Mouse (Mus musculus) embryo, embryonic 11.5 days (tissue): ENCODE results near the gene Steap3.

Experiments used
- DNase-seq: peaks from one replicate; pipeline ENCODE4 v3.0.0-alpha.2; 2012; ENCODE audit warnings: low read depth, low spot score

The Steap3 gene

GRCm38 (mm10) chr1:120251193-120251592, 21.3 kb downstream of the Steap3 start:
- DNase-seq = no peak

DNA sequence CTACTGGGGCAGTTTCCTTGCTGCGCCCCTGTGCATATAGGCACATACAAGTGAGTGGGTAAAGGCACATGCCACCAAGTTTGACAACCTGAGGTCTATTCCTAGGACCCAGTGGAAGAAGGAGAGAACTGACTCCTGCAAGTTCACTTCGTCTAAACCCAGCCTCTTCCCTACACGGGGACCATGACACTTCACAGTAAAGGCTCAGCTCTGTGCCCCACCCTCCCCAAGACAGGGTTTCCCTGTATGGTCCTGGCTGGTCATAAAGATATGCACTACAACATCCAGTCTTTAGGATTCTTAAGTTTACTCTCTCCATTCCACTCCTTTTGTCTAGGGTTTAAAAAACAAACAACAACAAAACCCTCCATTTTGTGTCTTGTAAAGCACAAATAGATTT, 21.9 kb downstream of the Steap3 start:
- DNase-seq = no peak

- no peak for DNase-seq
Measured at GRCm38 (mm10) chr1:120249842-120250241, 22.7 kb downstream of the Steap3 start.

- DNase-seq = no peak
Measured at GRCm38 (mm10) chr1:120248156-120248555, 24.3 kb downstream of the Steap3 start.

GRCm38 (mm10) chr1:120247351-120247750, 25.2 kb downstream of the Steap3 start:
- DNase-seq = no peak

- DNase-seq = no peak
Measured at GRCm38 (mm10) chr1:120246946-120247345, 25.6 kb downstream of the Steap3 start.

DNA sequence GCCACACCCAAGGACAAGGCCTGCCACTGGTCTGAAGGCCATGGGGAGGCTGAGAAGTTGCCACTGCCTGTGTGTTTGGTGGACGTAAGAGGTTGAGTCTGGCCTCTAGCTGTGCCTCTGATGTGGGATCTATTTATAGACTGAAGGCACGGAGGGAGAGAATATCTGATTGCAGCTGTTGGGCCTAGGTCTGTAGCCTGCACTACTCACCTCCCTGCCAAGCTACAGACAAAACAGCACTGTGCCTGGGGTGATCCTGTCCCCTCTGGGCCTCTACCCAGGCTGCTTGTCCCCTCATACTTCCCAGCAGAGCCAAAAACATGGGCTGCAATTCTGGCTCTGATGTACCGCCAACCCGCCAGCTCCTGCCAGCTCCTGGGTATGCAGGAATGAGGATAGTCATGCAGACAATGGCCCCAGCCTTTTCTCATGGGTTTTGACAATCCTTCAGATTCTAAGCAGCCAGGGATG, 26.8 kb downstream of the Steap3 start:
- no peak for DNase-seq

- no peak for DNase-seq
Measured at GRCm38 (mm10) chr1:120244646-120245045, 27.9 kb downstream of the Steap3 start.

DNA sequence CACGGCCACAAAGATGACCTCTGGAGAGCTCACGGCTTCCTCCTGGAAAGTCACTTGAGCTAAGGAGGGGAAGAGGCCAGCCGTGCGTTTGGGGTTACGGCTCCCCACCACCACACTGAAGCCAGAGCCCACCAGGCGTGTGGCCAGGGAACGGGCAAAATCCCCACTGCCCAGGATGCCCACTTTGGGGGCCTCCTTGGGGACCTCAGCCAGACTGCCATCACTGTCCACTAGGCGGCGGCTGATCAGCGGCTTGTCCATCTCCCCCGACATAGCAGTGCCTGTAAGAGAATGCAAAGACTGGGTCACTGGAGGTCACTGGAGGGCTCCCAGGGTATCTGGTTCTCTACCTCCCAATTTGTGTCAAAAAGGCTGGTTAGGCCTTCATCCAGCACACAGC, 28.5 kb downstream of the Steap3 start:
- no peak for DNase-seq

- DNase-seq = no peak
Measured at GRCm38 (mm10) chr1:120237068-120237467, 35.4 kb downstream of the Steap3 start.

DNA sequence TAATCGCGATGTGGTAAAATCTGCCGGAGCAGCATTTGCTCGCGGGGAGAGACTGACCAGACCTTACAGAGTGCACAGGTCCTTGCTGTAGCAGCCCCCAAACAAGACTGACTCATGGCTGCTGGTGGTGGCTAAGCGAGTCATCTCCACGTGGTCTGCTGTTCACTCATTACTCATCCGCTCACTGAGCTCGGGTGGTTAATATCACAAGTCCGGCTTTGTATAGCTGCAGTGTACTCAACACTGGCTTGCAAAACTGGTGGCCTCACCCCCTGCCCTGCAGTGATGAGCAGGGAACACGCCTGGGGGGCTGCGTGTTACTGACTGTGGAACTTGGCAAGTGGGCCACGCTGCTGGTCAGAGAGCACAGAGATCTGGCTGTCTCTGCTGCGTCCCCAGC, 36.1 kb downstream of the Steap3 start:
- DNase-seq = no peak

- DNase-seq = no peak
Measured at GRCm38 (mm10) chr1:120235631-120236215, 36.8 kb downstream of the Steap3 start.

- no peak for DNase-seq
Measured at GRCm38 (mm10) chr1:120232170-120232569, 40.3 kb downstream of the Steap3 start.

GRCm38 (mm10) chr1:120231334-120231733, 41.2 kb downstream of the Steap3 start:
- DNase-seq = peak; percentile 14

DNA sequence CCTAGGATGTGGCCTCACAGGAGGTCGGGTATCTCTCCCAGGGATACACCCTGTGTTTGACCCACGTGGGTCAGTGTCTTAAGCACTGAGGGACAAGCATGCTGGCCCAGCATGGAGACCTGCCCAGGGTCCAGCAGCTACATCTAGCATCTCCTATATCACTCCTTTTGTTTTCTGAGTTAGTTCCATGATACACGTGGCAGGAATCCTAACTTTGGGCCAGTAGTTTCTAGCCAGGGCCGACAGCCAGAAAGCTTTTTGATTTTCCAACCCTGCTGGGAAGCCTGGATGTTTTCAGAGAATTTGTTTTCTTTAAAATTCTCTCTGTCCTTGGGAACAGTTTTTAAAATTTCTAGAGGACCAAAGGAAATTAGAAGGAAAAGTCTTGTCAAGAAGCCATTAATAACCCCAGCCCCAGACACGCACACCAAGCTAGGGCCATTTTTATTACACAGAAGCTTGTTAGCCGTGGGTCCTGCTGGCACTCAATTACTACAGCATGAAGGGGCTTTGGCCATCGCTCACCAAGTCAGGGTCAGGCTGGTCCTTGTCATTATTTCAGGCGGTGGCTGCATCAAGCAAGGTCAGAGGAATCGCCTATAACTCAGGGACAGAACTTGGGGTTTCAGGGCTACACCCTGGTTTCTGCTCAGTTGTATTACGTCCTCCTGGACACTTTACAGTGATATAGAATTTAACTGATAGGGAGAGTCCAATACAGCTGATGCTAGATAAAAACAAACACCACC, 42.6 kb downstream of the Steap3 start:
- DNase-seq = no peak

- DNase-seq = no peak
Measured at GRCm38 (mm10) chr1:120223613-120224012, 48.9 kb downstream of the Steap3 start.

DNA sequence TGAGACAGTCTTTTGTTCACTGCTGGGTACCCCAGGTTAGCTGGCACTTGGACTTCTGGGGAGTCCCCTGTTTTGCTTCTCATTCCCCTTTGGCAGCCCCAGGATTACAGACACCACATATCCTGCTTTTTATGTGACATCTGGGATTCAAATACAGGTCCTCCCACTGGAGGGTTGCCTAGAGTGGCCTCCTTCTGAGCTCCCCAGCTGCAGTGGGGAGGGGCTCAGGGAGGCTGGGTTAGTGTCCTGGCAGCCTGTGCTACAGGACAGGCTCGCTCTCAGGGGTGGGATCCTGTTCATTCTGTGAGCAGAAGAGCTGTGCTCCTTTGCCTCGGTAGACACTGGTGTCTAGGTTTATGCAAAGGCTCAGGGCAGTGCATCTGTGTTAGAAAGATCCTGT, 51.2 kb downstream of the Steap3 start:
- no peak for DNase-seq

- no peak for DNase-seq
Measured at GRCm38 (mm10) chr1:120220841-120221240, 51.7 kb downstream of the Steap3 start.

GRCm38 (mm10) chr1:120208502-120209230, 63.8 kb downstream of the Steap3 start:
- DNase-seq = no peak

- DNase-seq = no peak
Measured at GRCm38 (mm10) chr1:120207568-120207967, 64.9 kb downstream of the Steap3 start.

DNA sequence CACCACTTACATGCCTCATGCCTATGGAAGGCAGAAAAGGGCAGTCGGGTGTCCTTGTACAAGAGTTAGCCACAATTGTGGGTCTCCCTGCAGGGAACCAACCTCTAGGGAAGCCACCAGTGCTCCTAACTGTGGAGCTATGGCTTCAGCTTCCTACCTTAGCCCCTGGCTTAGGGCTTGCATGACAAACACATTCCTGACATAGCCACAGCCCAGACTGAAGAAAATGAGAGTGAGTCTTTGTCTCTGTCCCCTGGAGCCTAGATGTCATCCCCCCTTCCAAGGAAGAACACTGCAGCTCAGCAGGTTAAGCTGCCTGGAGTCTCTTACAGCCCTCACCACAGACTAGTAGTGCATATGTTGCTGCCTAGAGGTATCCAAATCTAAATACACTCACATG, 67.7 kb downstream of the Steap3 start:
- no peak for DNase-seq

GRCm38 (mm10) chr1:120203836-120204235, 68.7 kb downstream of the Steap3 start:
- DNase-seq = no peak

DNA sequence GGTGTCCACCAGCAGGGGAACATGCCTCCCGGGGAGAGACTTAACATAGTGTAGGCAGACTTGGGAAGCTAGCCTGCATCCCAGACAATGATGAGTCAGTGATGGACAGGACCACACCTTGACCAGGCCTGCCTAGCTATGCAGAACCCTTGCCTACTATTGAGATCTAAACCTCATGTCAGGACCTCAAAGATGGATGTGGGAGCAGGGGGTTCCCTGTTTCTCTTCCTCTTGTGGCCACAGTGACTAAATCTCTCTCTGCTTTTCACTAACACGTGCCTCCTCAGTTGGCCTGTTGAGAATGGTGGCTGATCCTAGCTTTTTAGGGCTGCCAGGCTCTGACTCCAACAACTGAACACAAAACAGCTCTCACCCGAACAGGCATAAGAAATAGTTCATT, 70.0 kb downstream of the Steap3 start:
- DNase-seq = no peak
